Mouse (Mus musculus) heart, postnatal 10 days (tissue): Measurements from ENCODE around the gene Plbd2. TPM values are rescaled to one million over a fixed set of nuclear protein-coding genes. Genes with fewer than 3 reads are reported as not detected.

ENCODE experiments used
- DNase-seq, 2 experiments: peaks; one replicate each; pipeline ENCODE4 v3.0.0; 2021
- intact Hi-C: fragments of 180-260 bp; cut with DNase I; formaldehyde crosslinking; loops from one replicate; pipeline ENCODE4 v1.15.1; 2025
- total RNA-seq, 2 experiments: library from RNA; stranded (reverse); gene quantifications; 2 replicates each; pipeline ENCODE4 v1.2.3; 2021

Gene Plbd2
- total RNA-seq: 10 to 100 TPM; 45.6 to 45.8 TPM

GRCm38 (mm10) chr5:120503144-120503795 lies at the start of gene Plbd2:
Gene Plbd2, minus strand, starts transcription at chr5:120503625.
- intact Hi-C loops: no loop called here
- peak; percentile 84 to 88 for DNase-seq

- intact Hi-C loops: no loop called here
- DNase-seq: no peak
Measured at GRCm38 (mm10) chr5:120550673-120551072, 47.2 kb upstream of the Plbd2 start.

- DNase-seq: no peak
- intact Hi-C loops: no loop called here
Measured at GRCm38 (mm10) chr5:120550137-120550536, 46.7 kb upstream of the Plbd2 start.

- no peak for DNase-seq
- intact Hi-C loops: no loop called here
Measured at GRCm38 (mm10) chr5:120548236-120548850, 44.9 kb upstream of the Plbd2 start.

GRCm38 (mm10) chr5:120536632-120537031 lies 33.2 kb upstream of the Plbd2 start:
- intact Hi-C loops: no loop called here
- no peak for DNase-seq

- DNase-seq: peak; percentile 64
- intact Hi-C loops: no loop called here
Measured at GRCm38 (mm10) chr5:120536046-120536445, 32.6 kb upstream of the Plbd2 start.

- intact Hi-C loops: no loop called here
- no peak for DNase-seq
Measured at GRCm38 (mm10) chr5:120534686-120535075, 31.3 kb upstream of the Plbd2 start.

GRCm38 (mm10) chr5:120534071-120534685 lies 30.8 kb upstream of the Plbd2 start:
- intact Hi-C loops: no loop called here
- DNase-seq: no peak

GRCm38 (mm10) chr5:120531631-120532030 lies 28.2 kb upstream of the Plbd2 start:
- intact Hi-C loops: no loop called here
- DNase-seq: no peak

- no peak for DNase-seq
- intact Hi-C loops: no loop called here
Measured at GRCm38 (mm10) chr5:120527296-120527964, 24.0 kb upstream of the Plbd2 start.

- intact Hi-C loops: no loop called here
- no peak for DNase-seq
Measured at GRCm38 (mm10) chr5:120526311-120526710, 22.9 kb upstream of the Plbd2 start.

GRCm38 (mm10) chr5:120525737-120526136 lies 22.3 kb upstream of the Plbd2 start:
- no peak for DNase-seq
- intact Hi-C loops: no loop called here

GRCm38 (mm10) chr5:120524736-120525135 lies 21.3 kb upstream of the Plbd2 start:
- intact Hi-C loops: no loop called here
- DNase-seq: no peak

GRCm38 (mm10) chr5:120522649-120523048 lies 19.2 kb upstream of the Plbd2 start:
- intact Hi-C loops: loop anchor here (2.0 kb wide), 1 partner anchor 82 kb away; no protein-coding TSS in a partner anchor
- DNase-seq: peak in 1 of 2 experiments; percentile 55

- peak; percentile 67 to 71 for DNase-seq
- intact Hi-C loops: no loop called here
Measured at GRCm38 (mm10) chr5:120517552-120517951, 14.1 kb upstream of the Plbd2 start.

- peak; percentile 54 to 65 for DNase-seq
Measured at GRCm38 (mm10) chr5:120516221-120516984, 13.0 kb upstream of the Plbd2 start.

GRCm38 (mm10) chr5:120515451-120515850 lies 12.0 kb upstream of the Plbd2 start:
- no peak for DNase-seq
- intact Hi-C loops: no loop called here

More at GRCm38 (mm10) chr5:120516221-120516984, 13.0 kb upstream of the Plbd2 start:
- intact Hi-C loops: no loop called here

GRCm38 (mm10) chr5:120514754-120515153 lies 11.3 kb upstream of the Plbd2 start:
- intact Hi-C loops: no loop called here
- peak; percentile 47 to 66 for DNase-seq

- no peak for DNase-seq
- intact Hi-C loops: no loop called here
Measured at GRCm38 (mm10) chr5:120514031-120514677, 10.7 kb upstream of the Plbd2 start.

- no peak for DNase-seq
- intact Hi-C loops: no loop called here
Measured at GRCm38 (mm10) chr5:120512911-120513555, 9.6 kb upstream of the Plbd2 start.
